Mouse (Mus musculus) limb, embryonic 11.5 days (tissue): ENCODE data around the gene Tmem151b. TPM values are rescaled to one million over a fixed set of nuclear protein-coding genes. Genes with fewer than 3 reads are reported as not detected.

Experiments used
- ATAC-seq: fragments of 200-750 bp; cut with Nextera tagmentation; 2 replicates; pipeline ENCODE4 v1.8.0; 2017; ENCODE audit warnings: low read depth; ENCODE audit not compliant: insufficient number of reproducible peaks, low FRiP score, low TSS enrichment
- DNase-seq: peaks from one replicate; pipeline ENCODE4 v3.0.0-alpha.2; 2015; ENCODE audit warnings: low spot score
- H3K27ac ChIP-seq: fragments of 300-500 bp; sonication (generic); replicated peaks from 2 replicates; pipeline ENCODE4 v1.5.1; 2014; ENCODE audit warnings: low read depth, mild to moderate bottlenecking, low read length
- H3K27me3 ChIP-seq: fragments of 300-500 bp; sonication (generic); 2 replicates; pipeline ENCODE4 v1.6.1; 2014; ENCODE audit warnings: mild to moderate bottlenecking, low read length, mixed read lengths; ENCODE audit not compliant: control insufficient read depth, insufficient read depth
- H3K36me3 ChIP-seq: fragments of 300-500 bp; sonication (generic); 2 replicates; pipeline ENCODE4 v1.6.1; 2014; ENCODE audit warnings: mild to moderate bottlenecking, low read length, moderate library complexity, mixed read lengths; ENCODE audit not compliant: control insufficient read depth, insufficient read depth
- H3K4me1 ChIP-seq: fragments of 300-500 bp; sonication (generic); 2 replicates; pipeline ENCODE4 v1.6.1; 2014; ENCODE audit warnings: low read length, mixed read lengths; ENCODE audit not compliant: control insufficient read depth, insufficient read depth
- H3K4me2 ChIP-seq: fragments of 300-500 bp; sonication (generic); 2 replicates; pipeline ENCODE4 v1.6.1; 2014; ENCODE audit warnings: low read depth, mild to moderate bottlenecking, moderate library complexity; ENCODE audit not compliant: severe bottlenecking
- H3K4me3 ChIP-seq: fragments of 300-500 bp; sonication (generic); 2 replicates; pipeline ENCODE4 v1.5.1; 2014; ENCODE audit warnings: low read depth, low read length
- H3K9ac ChIP-seq: fragments of 300-500 bp; sonication (generic); 2 replicates; pipeline ENCODE4 v1.6.1; 2014; ENCODE audit warnings: mild to moderate bottlenecking, low read length
- H3K9me3 ChIP-seq: fragments of 300-500 bp; sonication (generic); 2 replicates; pipeline ENCODE4 v1.6.1; 2016; ENCODE audit warnings: low read length; ENCODE audit not compliant: control insufficient read depth
- WGBS: fragments of 180-500 bp; shearing (Covaris S2); extraction: QIAGEN DNeasy Blood & Tissue Kit; methylation state at CpG from one replicate; pipeline ENCODE4 v1.1.7; 2014; 5-methylcytosine and 5-hydroxymethylcytosine counted together
- polyA plus RNA-seq: library from polyadenylated mRNA; unstranded; fragments of >200 nt; fragmentation: Nextera tagmentation; extraction: Ambion mirVana; gene quantifications from 2 replicates; pipeline ENCODE4 v1.2.1, GENCODE M21; 2014

Tmem151b gene
- polyA plus RNA-seq, 1 experiment from 2014 or later, result 5.2 TPM

DNA sequence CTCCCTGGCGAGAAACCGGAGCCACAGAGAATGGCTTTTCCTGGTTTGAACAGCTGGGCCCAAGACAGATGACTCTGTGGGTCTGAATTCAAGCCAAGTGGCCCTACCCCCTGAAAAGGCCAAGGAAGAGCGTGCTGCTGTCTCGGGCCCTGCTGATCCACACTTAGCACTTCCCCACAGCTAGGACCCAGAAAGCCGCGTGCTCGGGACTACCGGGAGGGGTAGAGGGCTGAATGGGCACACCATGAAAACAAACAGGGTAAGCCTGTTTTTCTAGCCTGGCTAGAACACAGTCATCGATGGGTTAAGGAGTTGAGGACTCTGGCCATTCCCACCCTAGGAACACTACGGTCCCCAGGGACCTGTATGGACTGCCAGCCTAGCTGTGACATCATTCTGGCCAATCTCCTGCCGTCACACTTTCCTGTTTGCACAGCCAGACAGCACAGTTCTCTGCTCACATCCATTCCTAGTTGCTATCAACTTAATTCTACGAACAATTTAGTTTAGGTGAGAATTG lies 31.5 kb upstream of the Tmem151b start:
- Histone ChIP-seq H3K4me1 (peaks cover 14% of the 10 kb centered on the region), H3K36me3 (no peaks in the 10 kb centered on the region), H3K9ac (no peak overlapping the region), H3K9me3 (no peaks in the 10 kb centered on the region), H3K4me3 (no peak overlapping the region), H3K27me3 (no peaks in the 10 kb centered on the region), H3K4me2 (no peak overlapping the region), H3K27ac (no peak overlapping the region)
- no peak for ATAC-seq
- DNase-seq, result no peak
- 47% methylated on average over 12 of the region's 12 CpGs for WGBS

DNA sequence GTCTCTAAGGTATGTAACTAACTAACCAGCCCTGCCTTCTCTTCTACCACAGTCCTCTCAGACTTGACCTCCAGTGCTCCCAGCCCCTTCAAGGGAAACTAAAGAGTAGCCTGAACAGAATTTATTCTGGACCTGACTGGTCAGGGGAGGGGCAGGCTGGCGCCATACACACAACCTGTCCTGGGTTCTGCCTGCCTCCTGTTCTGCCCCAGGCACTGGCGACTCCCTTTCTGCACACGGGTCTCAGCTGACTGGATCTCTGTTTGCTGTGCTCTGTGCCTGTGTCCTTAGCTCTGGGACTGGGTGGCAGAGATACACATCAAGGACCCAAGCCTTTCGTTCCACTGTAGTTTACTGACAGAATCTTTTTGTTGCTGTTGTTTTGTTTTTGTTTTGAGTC lies 30.1 kb upstream of the Tmem151b start:
- no peak overlapping the region for H3K9ac ChIP-seq
- ATAC-seq (no peak), DNase-seq (no peak)
- H3K27me3 ChIP-seq, result no peaks in the 10 kb centered on the region
- no peak overlapping the region for H3K27ac ChIP-seq
- no peak overlapping the region for H3K4me2 ChIP-seq
- 88% methylated on average over 4 of the region's 4 CpGs for WGBS
- no peaks in the 10 kb centered on the region for H3K36me3 ChIP-seq
- peaks cover 7% of the 10 kb centered on the region for H3K4me1 ChIP-seq
- no peak overlapping the region for H3K4me3 ChIP-seq
- H3K9me3 ChIP-seq, result no peaks in the 10 kb centered on the region

DNA sequence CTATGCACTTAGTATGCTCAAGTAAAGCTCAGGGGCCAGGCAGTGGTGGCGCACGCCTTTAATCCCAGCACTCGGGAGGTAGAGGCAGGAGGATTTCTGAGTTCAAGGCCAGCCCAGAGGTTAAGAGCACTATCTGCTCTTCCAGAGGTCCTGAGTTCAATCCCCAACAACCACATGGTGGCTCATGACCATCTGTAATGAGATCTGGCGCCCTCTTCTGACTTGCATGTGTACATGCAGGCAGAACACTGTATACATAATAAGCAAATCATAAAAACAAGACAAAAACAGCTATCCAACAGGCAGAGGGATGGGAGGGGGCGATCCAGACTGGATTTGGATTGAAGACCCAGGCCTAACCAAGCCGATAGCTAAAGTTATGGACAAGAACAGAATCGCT lies 29.4 kb upstream of the Tmem151b start:
- 75% methylated on average over 7 of the region's 7 CpGs for WGBS
- no peak overlapping the region for H3K27ac ChIP-seq

DNA sequence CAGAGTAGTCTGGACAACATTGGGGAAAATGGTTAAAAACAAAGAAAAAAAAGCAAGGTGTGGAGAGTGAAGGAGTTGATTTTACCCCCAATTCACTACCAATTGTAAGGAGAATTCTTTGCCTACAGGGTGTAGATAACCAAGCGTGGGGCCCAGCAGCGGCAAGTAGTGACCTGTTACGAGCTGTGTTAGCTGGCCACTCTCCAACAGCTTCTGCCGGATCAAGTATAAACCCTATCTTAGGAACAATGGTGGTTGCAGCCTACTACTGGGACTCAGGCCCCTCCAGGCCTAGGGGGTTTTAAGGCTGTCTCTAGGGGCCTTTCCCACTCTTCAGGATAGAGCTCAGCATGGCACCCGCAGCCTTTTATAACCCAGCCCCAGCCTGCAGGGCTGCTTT lies 28.8 kb upstream of the Tmem151b start:
- H3K4me3 ChIP-seq, result no peak overlapping the region
- no peak for ATAC-seq
- H3K9ac ChIP-seq, result no peak overlapping the region
- DNase-seq, result no peak
- no peak overlapping the region for H3K27ac ChIP-seq
- H3K27me3 ChIP-seq, result no peaks in the 10 kb centered on the region
- no peak overlapping the region for H3K4me2 ChIP-seq
- H3K36me3 ChIP-seq, result no peaks in the 10 kb centered on the region
- H3K9me3 ChIP-seq, result no peaks in the 10 kb centered on the region
- peaks cover 8% of the 10 kb centered on the region; the same call in 1 of the 2 replicates for H3K4me1 ChIP-seq
- WGBS, result 79% methylated on average over 5 of the region's 5 CpGs

More for the DNA sequence above, 29.4 kb upstream of the Tmem151b start:
- H3K9me3 ChIP-seq, result no peaks in the 10 kb centered on the region
- no peak for ATAC-seq
- H3K4me2 ChIP-seq, result no peak overlapping the region
- no peak overlapping the region for H3K4me3 ChIP-seq
- no peaks in the 10 kb centered on the region for H3K36me3 ChIP-seq
- H3K4me1 ChIP-seq, result peaks cover 8% of the 10 kb centered on the region; the same call in 1 of the 2 replicates
- DNase-seq, result no peak
- no peaks in the 10 kb centered on the region for H3K27me3 ChIP-seq
- no peak overlapping the region for H3K9ac ChIP-seq

DNA sequence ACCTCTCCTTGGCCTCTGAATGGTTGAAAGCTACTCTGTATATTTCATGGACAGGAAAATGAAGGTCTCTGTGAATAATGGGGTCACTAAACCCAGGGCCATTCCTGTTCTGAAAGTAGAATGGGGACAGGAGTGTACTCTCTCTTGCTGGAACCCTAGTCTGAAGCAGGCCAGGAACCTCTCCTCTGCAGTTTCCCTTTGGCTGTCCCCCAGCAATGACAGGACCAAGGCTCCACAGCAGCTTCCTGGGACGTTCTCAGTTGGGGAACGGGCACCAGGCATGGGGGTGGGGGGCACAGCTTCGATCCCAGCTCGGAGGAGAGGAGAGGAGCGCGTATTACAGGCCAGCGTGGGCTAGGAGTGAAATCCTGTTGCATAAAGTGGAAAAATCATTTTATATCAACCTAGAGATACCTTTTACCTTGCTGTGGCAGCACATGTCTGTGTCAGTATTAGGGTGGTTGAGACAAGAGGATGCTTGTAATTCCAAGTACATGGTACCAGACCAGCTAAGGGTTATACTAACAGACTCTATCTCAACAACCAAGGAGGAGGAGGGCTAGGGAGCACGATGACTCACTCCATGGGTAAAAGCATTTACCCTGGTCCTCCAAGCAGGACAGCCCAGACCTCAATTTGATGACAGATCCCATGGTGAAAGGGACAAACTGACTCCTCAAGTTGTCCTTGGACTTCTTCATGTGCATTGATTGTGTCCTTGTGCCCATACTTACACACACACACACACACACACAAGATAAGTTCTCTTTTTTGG lies 25.8 kb upstream of the Tmem151b start:
- no peak for DNase-seq
- no peak for ATAC-seq
- Histone ChIP-seq H3K4me1 (peaks cover 11% of the 10 kb centered on the region; the same call in 1 of the 2 replicates), H3K36me3 (peaks cover 15% of the 10 kb centered on the region), H3K4me2 (peak overlapping the region; percentile 7; the same call in 1 of the 2 replicates), H3K9ac (no peak overlapping the region), H3K27me3 (no peaks in the 10 kb centered on the region), H3K27ac (no peak overlapping the region), H3K9me3 (no peaks in the 10 kb centered on the region), H3K4me3 (no peak overlapping the region)
- WGBS, result 87% methylated on average over 8 of the region's 8 CpGs

DNA sequence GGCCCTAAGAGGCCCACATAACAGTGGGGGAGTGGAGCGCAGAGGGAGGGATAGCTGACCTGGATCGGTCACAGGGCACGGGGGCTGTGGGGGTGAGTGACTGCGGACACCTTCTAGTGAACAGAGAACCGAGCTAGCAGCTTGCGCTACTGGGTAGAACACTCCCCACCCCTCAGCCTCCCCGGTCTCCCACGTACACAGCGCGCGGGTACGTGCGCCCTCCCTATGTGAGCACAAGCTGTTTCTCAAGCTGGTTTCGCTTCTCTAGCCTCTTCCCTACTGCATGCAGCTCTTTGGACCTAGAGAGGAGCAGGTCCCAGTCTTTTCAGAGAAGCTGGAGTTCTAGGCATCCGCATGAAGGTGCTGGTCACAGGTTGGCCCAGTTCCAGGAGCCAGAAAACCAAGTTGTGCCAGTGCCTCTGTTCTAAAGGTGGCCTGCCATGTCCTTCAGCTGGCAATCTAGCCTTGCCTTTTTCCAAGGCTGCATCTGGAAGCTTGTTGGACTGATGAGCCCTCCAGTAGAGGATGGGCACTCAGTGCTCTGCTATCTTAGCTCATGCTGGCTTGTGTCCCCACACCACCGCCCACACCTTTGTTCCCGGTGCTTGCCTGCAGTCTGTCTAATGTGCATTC lies 24.8 kb upstream of the Tmem151b start:
- Histone ChIP-seq H3K4me1 (peaks cover 12% of the 10 kb centered on the region; the same call in 1 of the 2 replicates), H3K27ac (peak overlapping the region; percentile 89), H3K36me3 (peaks cover 26% of the 10 kb centered on the region), H3K27me3 (no peaks in the 10 kb centered on the region), H3K4me3 (peak overlapping the region; percentile 100), H3K9me3 (no peaks in the 10 kb centered on the region), H3K4me2 (peak overlapping the region; percentile 91), H3K9ac (peak overlapping the region; percentile 84)
- ATAC-seq (peak; percentile 12; the same call in 1 of the 2 replicates), DNase-seq (peak; percentile 71)
- 4% methylated on average over 17 of the region's 17 CpGs for WGBS

DNA sequence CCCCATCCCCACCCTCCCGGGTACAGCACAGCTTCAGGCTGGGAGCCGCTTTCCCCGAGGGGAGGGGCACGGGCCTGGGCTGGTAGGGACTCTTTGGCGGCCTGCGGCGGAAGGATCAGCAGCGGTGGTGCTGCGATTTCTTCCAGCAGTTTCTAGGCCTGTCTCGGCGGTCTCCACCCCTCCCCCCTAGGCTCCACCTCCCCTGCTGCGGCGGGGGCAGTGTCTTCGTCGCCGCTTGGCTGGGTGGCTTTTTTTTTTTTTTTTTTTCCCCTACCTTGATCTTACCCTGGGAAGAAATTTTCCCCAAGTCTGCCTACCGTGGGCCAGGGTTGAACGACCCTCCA lies 24.3 kb upstream of the Tmem151b start:
- WGBS, result under 1% methylated on average over 17 of the region's 18 CpGs
- peak; percentile 29; the same call in 1 of the 2 replicates for ATAC-seq

DNA sequence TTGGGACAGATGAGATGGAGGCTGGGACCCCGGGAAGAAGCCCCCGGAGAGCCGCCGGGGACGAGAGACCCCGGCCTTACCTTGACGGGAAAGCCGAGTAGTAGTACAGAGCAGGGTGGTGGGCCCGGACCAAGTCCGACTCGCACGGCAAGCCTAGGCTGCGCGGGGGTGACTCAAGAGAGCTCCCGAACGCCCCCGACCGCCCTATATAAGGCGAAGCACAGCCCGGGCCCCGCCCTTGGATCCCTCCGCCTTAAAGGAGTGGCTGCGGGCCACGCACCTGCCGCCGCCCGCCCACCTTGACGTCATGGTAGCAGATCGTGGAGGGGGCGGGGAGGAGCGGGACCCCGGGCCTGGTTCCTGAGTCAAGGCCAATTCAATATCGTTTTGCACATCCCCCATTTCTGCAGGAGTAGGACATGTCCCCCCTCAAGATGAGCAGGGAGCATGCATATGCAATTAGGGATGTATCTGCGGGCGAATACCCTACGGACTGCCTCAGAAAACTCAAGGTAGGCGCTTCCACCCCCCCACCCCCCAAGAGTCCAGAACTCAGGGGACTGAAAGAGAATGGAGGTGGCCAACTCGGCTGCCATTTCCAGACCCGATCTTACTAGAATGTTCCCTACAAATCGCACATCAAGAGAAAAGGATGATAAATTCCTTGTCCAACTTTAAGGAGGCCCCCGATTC lies 23.8 kb upstream of the Tmem151b start, which contains the start of gene Hsp90ab1:
Gene Hsp90ab1, minus strand, starts transcription at position 185 of the 693 bp plus-strand sequence.
- Histone ChIP-seq H3K4me3 (peak within 1 kb of the TSS; percentile 100), H3K4me2 (peak within 1 kb of the TSS; percentile 91), H3K27me3 (no peaks in the 10 kb centered on the region), H3K9me3 (no peaks in the 10 kb centered on the region), H3K36me3 (peaks cover 34% of the 10 kb centered on the region), H3K4me1 (peaks cover 12% of the 10 kb centered on the region; the same call in 1 of the 2 replicates), H3K9ac (peak within 1 kb of the TSS; percentile 99), H3K27ac (peak within 1 kb of the TSS; percentile 94)
- peak; percentile 85 for ATAC-seq
- WGBS, result 0% methylated on average over 41 of the region's 41 CpGs
- DNase-seq, result peak; percentile 100

More for the DNA sequence above, 24.3 kb upstream of the Tmem151b start:
- no peaks in the 10 kb centered on the region for H3K9me3 ChIP-seq
- H3K4me3 ChIP-seq, result peak overlapping the region; percentile 100
- peak overlapping the region; percentile 91 for H3K4me2 ChIP-seq
- peaks cover 31% of the 10 kb centered on the region for H3K36me3 ChIP-seq
- no peaks in the 10 kb centered on the region for H3K27me3 ChIP-seq
- peak overlapping the region; percentile 89 for H3K27ac ChIP-seq
- peaks cover 12% of the 10 kb centered on the region; the same call in 1 of the 2 replicates for H3K4me1 ChIP-seq
- peak overlapping the region; percentile 84 for H3K9ac ChIP-seq
- peak; percentile 99 for DNase-seq
